Mouse (Mus musculus) heart, embryonic 15.5 days (tissue): ENCODE data around the gene Pnpla8. TPM values are rescaled to one million over a fixed set of nuclear protein-coding genes. Genes with fewer than 3 reads are reported as not detected.

ENCODE experiments used
- ATAC-seq: fragments of 200-750 bp; cut with Nextera tagmentation; replicated peaks from 2 replicates; pipeline ENCODE4 v1.8.0; 2017; ENCODE audit warnings: low read depth, moderate TSS enrichment; ENCODE audit not compliant: insufficient number of reproducible peaks, insufficient read depth, low FRiP score
- H3K27ac ChIP-seq: fragments of 300-500 bp; sonication (generic); 2 replicates; pipeline ENCODE4 v1.5.1; 2015; ENCODE audit warnings: mild to moderate bottlenecking, inconsistent platforms
- H3K27me3 ChIP-seq: fragments of 300-500 bp; sonication (generic); 2 replicates; pipeline ENCODE4 v1.6.1; 2015; ENCODE audit warnings: inconsistent platforms
- H3K36me3 ChIP-seq: fragments of 300-500 bp; sonication (generic); 2 replicates; pipeline ENCODE4 v1.6.1; 2015; ENCODE audit warnings: mild to moderate bottlenecking, inconsistent platforms
- H3K4me1 ChIP-seq: fragments of 300-500 bp; sonication (generic); replicated peaks from 2 replicates; pipeline ENCODE4 v1.6.1; 2015; ENCODE audit warnings: inconsistent platforms
- H3K4me2 ChIP-seq: fragments of 300-500 bp; sonication (generic); 2 replicates; pipeline ENCODE4 v1.6.1; 2015; ENCODE audit warnings: inconsistent platforms, mild to moderate bottlenecking, moderate library complexity
- H3K4me3 ChIP-seq: fragments of 300-500 bp; sonication (generic); 2 replicates; pipeline ENCODE4 v1.5.1; 2015; ENCODE audit warnings: mild to moderate bottlenecking, inconsistent platforms
- H3K9ac ChIP-seq: fragments of 300-500 bp; sonication (generic); 2 replicates; pipeline ENCODE4 v1.6.1; 2015; ENCODE audit warnings: mild to moderate bottlenecking, inconsistent platforms
- H3K9me3 ChIP-seq: fragments of 300-500 bp; sonication (generic); replicated peaks from 2 replicates; pipeline ENCODE4 v1.6.1; 2016; ENCODE audit warnings: inconsistent platforms
- WGBS: fragments of 180-500 bp; shearing (Covaris S2); methylation state at CpG from one replicate; pipeline ENCODE4 v1.1.7; 2015; ENCODE audit warnings: mixed read lengths; 5-methylcytosine and 5-hydroxymethylcytosine counted together
- polyA plus RNA-seq: library from polyadenylated mRNA; unstranded; fragments of >200 nt; fragmentation: Nextera tagmentation; extraction: Ambion mirVana; gene quantifications from 2 replicates; pipeline ENCODE4 v1.2.1, GENCODE M21; 2015

Pnpla8 gene
- polyA plus RNA-seq, 1 experiment from 2014 or later = 70.4 TPM

- no peak overlapping the region for H3K27ac ChIP-seq
- no peaks in the 10 kb centered on the region for H3K4me1 ChIP-seq
- H3K4me2 ChIP-seq = no peak overlapping the region
- H3K27me3 ChIP-seq = no peaks in the 10 kb centered on the region
- ATAC-seq = no peak
- H3K4me3 ChIP-seq = no peak overlapping the region
- 50% methylated on average over 3 of the region's 3 CpGs for WGBS
- H3K9ac ChIP-seq = no peak overlapping the region
- no peaks in the 10 kb centered on the region for H3K9me3 ChIP-seq
- no peaks in the 10 kb centered on the region for H3K36me3 ChIP-seq
Observed at GRCm38 (mm10) chr12:44223044-44223443, 1.9 kb downstream of the Pnpla8 start.

GRCm38 (mm10) chr12:44224650-44225049, 3.5 kb downstream of the Pnpla8 start:
- no peaks in the 10 kb centered on the region for H3K36me3 ChIP-seq

GRCm38 (mm10) chr12:44241090-44241489, 19.9 kb downstream of the Pnpla8 start:
- H3K27me3 ChIP-seq = no peaks in the 10 kb centered on the region
- 72% methylated on average over 7 of the region's 7 CpGs for WGBS
- H3K4me3 ChIP-seq = no peak overlapping the region
- H3K4me1 ChIP-seq = no peaks in the 10 kb centered on the region
- no peaks in the 10 kb centered on the region for H3K9me3 ChIP-seq
- no peaks in the 10 kb centered on the region for H3K36me3 ChIP-seq
- no peak overlapping the region for H3K27ac ChIP-seq
- no peak overlapping the region for H3K4me2 ChIP-seq
- ATAC-seq = no peak
- no peak overlapping the region for H3K9ac ChIP-seq

More at GRCm38 (mm10) chr12:44224650-44225049, 3.5 kb downstream of the Pnpla8 start:
- Histone ChIP-seq H3K9ac (no peak overlapping the region), H3K27ac (no peak overlapping the region), H3K4me2 (no peak overlapping the region), H3K27me3 (no peaks in the 10 kb centered on the region), H3K4me3 (no peak overlapping the region), H3K9me3 (no peaks in the 10 kb centered on the region), H3K4me1 (no peaks in the 10 kb centered on the region)
- WGBS = 71% methylated on average over 3 of the region's 3 CpGs
- no peak for ATAC-seq

- H3K36me3 ChIP-seq = no peaks in the 10 kb centered on the region
- no peaks in the 10 kb centered on the region for H3K9me3 ChIP-seq
- 93% methylated on average over 4 of the region's 4 CpGs for WGBS
- no peaks in the 10 kb centered on the region for H3K4me1 ChIP-seq
- H3K4me3 ChIP-seq = no peak overlapping the region
- ATAC-seq = no peak
- H3K4me2 ChIP-seq = no peak overlapping the region
- H3K9ac ChIP-seq = no peak overlapping the region
- H3K27me3 ChIP-seq = no peaks in the 10 kb centered on the region
- no peak overlapping the region for H3K27ac ChIP-seq
Observed at GRCm38 (mm10) chr12:44242407-44242806, 21.2 kb downstream of the Pnpla8 start.

- no peaks in the 10 kb centered on the region for H3K4me1 ChIP-seq
- H3K4me2 ChIP-seq = no peak overlapping the region
- no peaks in the 10 kb centered on the region for H3K27me3 ChIP-seq
- H3K9ac ChIP-seq = no peak overlapping the region
- ATAC-seq = no peak
- no peak overlapping the region for H3K4me3 ChIP-seq
- no peaks in the 10 kb centered on the region for H3K9me3 ChIP-seq
- no peak overlapping the region for H3K27ac ChIP-seq
- WGBS = 86% methylated on average over 3 of the region's 3 CpGs
- H3K36me3 ChIP-seq = no peaks in the 10 kb centered on the region
Observed at GRCm38 (mm10) chr12:44245739-44246138, 24.6 kb downstream of the Pnpla8 start.

- Histone ChIP-seq H3K36me3 (no peaks in the 10 kb centered on the region), H3K27me3 (no peaks in the 10 kb centered on the region), H3K9ac (no peak overlapping the region), H3K4me3 (no peak overlapping the region), H3K27ac (no peak overlapping the region), H3K9me3 (no peaks in the 10 kb centered on the region), H3K4me2 (no peak overlapping the region), H3K4me1 (no peaks in the 10 kb centered on the region)
- 62% methylated on average over 9 of the region's 9 CpGs for WGBS
- no peak for ATAC-seq
Observed at GRCm38 (mm10) chr12:44248309-44248977, 27.3 kb downstream of the Pnpla8 start.

GRCm38 (mm10) chr12:44262612-44263011, 41.4 kb downstream of the Pnpla8 start:
- ATAC-seq = no peak
- H3K4me3 ChIP-seq = no peak overlapping the region
- H3K4me1 ChIP-seq = no peaks in the 10 kb centered on the region
- no peak overlapping the region for H3K4me2 ChIP-seq
- no peak overlapping the region for H3K27ac ChIP-seq
- no peaks in the 10 kb centered on the region for H3K9me3 ChIP-seq
- no peak overlapping the region for H3K9ac ChIP-seq
- H3K36me3 ChIP-seq = no peaks in the 10 kb centered on the region
- no peaks in the 10 kb centered on the region for H3K27me3 ChIP-seq

GRCm38 (mm10) chr12:44265651-44266050, 44.5 kb downstream of the Pnpla8 start:
- no peak overlapping the region for H3K9ac ChIP-seq
- no peak overlapping the region for H3K27ac ChIP-seq
- no peaks in the 10 kb centered on the region for H3K9me3 ChIP-seq
- 67% methylated on average over 3 of the region's 3 CpGs for WGBS
- peaks cover 6% of the 10 kb centered on the region for H3K4me1 ChIP-seq
- no peaks in the 10 kb centered on the region for H3K36me3 ChIP-seq
- no peaks in the 10 kb centered on the region for H3K27me3 ChIP-seq
- ATAC-seq = no peak
- H3K4me2 ChIP-seq = no peak overlapping the region
- H3K4me3 ChIP-seq = no peak overlapping the region

- no peak overlapping the region for H3K27ac ChIP-seq
- H3K27me3 ChIP-seq = no peaks in the 10 kb centered on the region
- ATAC-seq = no peak
- WGBS = 85% methylated on average over 2 of the region's 2 CpGs
- no peak overlapping the region for H3K4me3 ChIP-seq
- H3K4me2 ChIP-seq = no peak overlapping the region
- no peaks in the 10 kb centered on the region for H3K36me3 ChIP-seq
- H3K9me3 ChIP-seq = no peaks in the 10 kb centered on the region
- no peak overlapping the region for H3K9ac ChIP-seq
- peaks cover 6% of the 10 kb centered on the region for H3K4me1 ChIP-seq
Observed at GRCm38 (mm10) chr12:44267196-44267595, 46.0 kb downstream of the Pnpla8 start.

- peak overlapping the region; percentile 96 for H3K4me3 ChIP-seq
- H3K27me3 ChIP-seq = no peaks in the 10 kb centered on the region
- WGBS = under 1% methylated on average over 38 of the region's 38 CpGs
- H3K36me3 ChIP-seq = no peaks in the 10 kb centered on the region
- H3K4me2 ChIP-seq = peak overlapping the region; percentile 71
- peak overlapping the region; percentile 99 for H3K27ac ChIP-seq
- peaks cover 6% of the 10 kb centered on the region for H3K4me1 ChIP-seq
- H3K9me3 ChIP-seq = no peaks in the 10 kb centered on the region
- peak; percentile 100 for ATAC-seq
- H3K9ac ChIP-seq = peak overlapping the region; percentile 88
Observed at GRCm38 (mm10) chr12:44268728-44269302, 47.6 kb downstream of the Pnpla8 start.

- Histone ChIP-seq H3K27me3 (no peaks in the 10 kb centered on the region), H3K27ac (peak overlapping the region; percentile 99), H3K4me2 (peak overlapping the region; percentile 71), H3K9ac (peak overlapping the region; percentile 88), H3K4me3 (peak overlapping the region; percentile 96), H3K4me1 (peaks cover 6% of the 10 kb centered on the region), H3K9me3 (no peaks in the 10 kb centered on the region), H3K36me3 (no peaks in the 10 kb centered on the region)
- peak; percentile 92 for ATAC-seq
- WGBS = under 1% methylated on average over 46 of the region's 46 CpGs
Observed at GRCm38 (mm10) chr12:44269311-44269831, 48.2 kb downstream of the Pnpla8 start.
